Mouse (Mus musculus) heart, embryonic 13.5 days (tissue): ENCODE measurements around the gene Fhit. TPM values are rescaled to one million over a fixed set of nuclear protein-coding genes. Genes with fewer than 3 reads are reported as not detected.
"Not testable (repeated sequence)": the region's sequence is repeated elsewhere in the genome, so short reads cannot be mapped to it uniquely, and the experiment has no call there.

ENCODE experiments used
- ATAC-seq: fragments of 200-750 bp; cut with Nextera tagmentation; 2 replicates; pipeline ENCODE4 v1.8.0; 2017; ENCODE audit warnings: moderate TSS enrichment; ENCODE audit not compliant: insufficient number of reproducible peaks, low FRiP score, low TSS enrichment; ENCODE audit errors: extremely low read depth
- H3K27ac ChIP-seq: fragments of 300-500 bp; sonication (generic); replicated peaks from 2 replicates; pipeline ENCODE4 v1.5.1; 2015; ENCODE audit warnings: moderate library complexity, mild to moderate bottlenecking, inconsistent platforms
- H3K27me3 ChIP-seq: fragments of 300-500 bp; sonication (generic); replicated peaks from 2 replicates; pipeline ENCODE4 v1.6.1; 2015; ENCODE audit warnings: mild to moderate bottlenecking, inconsistent platforms
- H3K36me3 ChIP-seq: fragments of 300-500 bp; sonication (generic); 2 replicates; pipeline ENCODE4 v1.6.1; 2015; ENCODE audit warnings: mild to moderate bottlenecking, inconsistent platforms
- H3K4me1 ChIP-seq: fragments of 300-500 bp; sonication (generic); 2 replicates; pipeline ENCODE4 v1.6.1; 2015; ENCODE audit warnings: inconsistent platforms
- H3K4me2 ChIP-seq: fragments of 300-500 bp; sonication (generic); 2 replicates; pipeline ENCODE4 v1.6.1; 2015; ENCODE audit warnings: inconsistent platforms, mild to moderate bottlenecking, moderate library complexity
- H3K4me3 ChIP-seq: fragments of 300-500 bp; sonication (generic); 2 replicates; pipeline ENCODE4 v1.5.1; 2015; ENCODE audit warnings: moderate library complexity, mild to moderate bottlenecking, inconsistent platforms
- H3K9ac ChIP-seq: fragments of 300-500 bp; sonication (generic); 2 replicates; pipeline ENCODE4 v1.6.1; 2015; ENCODE audit warnings: inconsistent platforms, mild to moderate bottlenecking, moderate library complexity
- H3K9me3 ChIP-seq: fragments of 300-500 bp; sonication (generic); 2 replicates; pipeline ENCODE4 v1.6.1; 2016; ENCODE audit warnings: inconsistent platforms
- WGBS: fragments of 180-500 bp; shearing (Covaris S2); methylation state at CpG from one replicate; pipeline ENCODE4 v1.1.7; 2015; ENCODE audit warnings: mixed read lengths; 5-methylcytosine and 5-hydroxymethylcytosine counted together
- polyA plus RNA-seq: library from polyadenylated mRNA; unstranded; fragments of >200 nt; fragmentation: Nextera tagmentation; extraction: Ambion mirVana; gene quantifications from 2 replicates; pipeline ENCODE4 v1.2.1, GENCODE M21; 2015

Fhit gene
- polyA plus RNA-seq, 1 experiment from 2014 or later, result 4.4 TPM

GRCm38 (mm10) chr14:10797595-10797994 is 364.2 kb downstream of the Fhit start:
- H3K4me3 ChIP-seq, result no peak overlapping the region
- no peaks in the 10 kb centered on the region for H3K27me3 ChIP-seq
- no peak overlapping the region for H3K27ac ChIP-seq
- no peaks in the 10 kb centered on the region for H3K36me3 ChIP-seq
- 79% methylated on average over 1 of the region's 1 CpGs for WGBS
- H3K4me1 ChIP-seq, result no peaks in the 10 kb centered on the region
- H3K9ac ChIP-seq, result no peak overlapping the region
- no peak for ATAC-seq
- no peaks in the 10 kb centered on the region for H3K9me3 ChIP-seq
- H3K4me2 ChIP-seq, result no peak overlapping the region

GRCm38 (mm10) chr14:10795498-10796075 is 366.2 kb downstream of the Fhit start:
- no peak overlapping the region for H3K4me2 ChIP-seq
- no peaks in the 10 kb centered on the region for H3K9me3 ChIP-seq
- no peak overlapping the region for H3K4me3 ChIP-seq
- ATAC-seq, result no peak
- no peak overlapping the region for H3K27ac ChIP-seq
- H3K9ac ChIP-seq, result no peak overlapping the region
- 60% methylated on average over 2 of the region's 2 CpGs for WGBS
- H3K4me1 ChIP-seq, result no peaks in the 10 kb centered on the region
- no peaks in the 10 kb centered on the region for H3K27me3 ChIP-seq
- no peaks in the 10 kb centered on the region for H3K36me3 ChIP-seq

- no peak for ATAC-seq
- Histone ChIP-seq H3K4me1 (peaks cover 5% of the 10 kb centered on the region; the same call in 1 of the 2 replicates), H3K27me3 (no peaks in the 10 kb centered on the region; the same call in 1 of the 2 replicates), H3K9me3 (no peaks in the 10 kb centered on the region), H3K9ac (no peak overlapping the region), H3K27ac (no peak overlapping the region), H3K36me3 (no peaks in the 10 kb centered on the region), H3K4me3 (no peak overlapping the region), H3K4me2 (no peak overlapping the region)
- 84% methylated on average over 3 of the region's 3 CpGs for WGBS
These were observed 377.9 kb downstream of the Fhit start for GRCm38 (mm10) chr14:10783929-10784328.

- Histone ChIP-seq H3K36me3 (no peaks in the 10 kb centered on the region), H3K9ac (no peak overlapping the region), H3K9me3 (no peaks in the 10 kb centered on the region), H3K27me3 (no peaks in the 10 kb centered on the region; the same call in 1 of the 2 replicates), H3K27ac (no peak overlapping the region), H3K4me2 (no peak overlapping the region), H3K4me3 (no peak overlapping the region), H3K4me1 (peaks cover 5% of the 10 kb centered on the region; the same call in 1 of the 2 replicates)
- ATAC-seq, result no peak
- WGBS, result 78% methylated on average over 2 of the region's 2 CpGs
These were observed 383.1 kb downstream of the Fhit start for GRCm38 (mm10) chr14:10778721-10779120.

GRCm38 (mm10) chr14:10754883-10755282 is 407.0 kb downstream of the Fhit start:
- 85% methylated on average over 1 of the region's 1 CpGs for WGBS
- not testable (repeated sequence) for H3K4me1 ChIP-seq, H3K27me3 ChIP-seq, H3K27ac ChIP-seq, ATAC-seq, H3K36me3 ChIP-seq, H3K4me3 ChIP-seq, H3K9me3 ChIP-seq, H3K9ac ChIP-seq, H3K4me2 ChIP-seq

- ATAC-seq, result no peak
- 53% methylated on average over 2 of the region's 2 CpGs for WGBS
- H3K4me2 ChIP-seq, result no peak overlapping the region
These were observed 423.8 kb downstream of the Fhit start for GRCm38 (mm10) chr14:10738076-10738475.

GRCm38 (mm10) chr14:10722525-10722924 is 439.3 kb downstream of the Fhit start:
- no peak overlapping the region for H3K4me2 ChIP-seq
- H3K9me3 ChIP-seq, result no peaks in the 10 kb centered on the region
- H3K27ac ChIP-seq, result no peak overlapping the region
- no peaks in the 10 kb centered on the region for H3K36me3 ChIP-seq
- ATAC-seq, result no peak
- H3K9ac ChIP-seq, result no peak overlapping the region
- H3K4me3 ChIP-seq, result no peak overlapping the region
- H3K27me3 ChIP-seq, result no peaks in the 10 kb centered on the region
- H3K4me1 ChIP-seq, result no peaks in the 10 kb centered on the region

More at GRCm38 (mm10) chr14:10738076-10738475, 423.8 kb downstream of the Fhit start:
- H3K9ac ChIP-seq, result no peak overlapping the region
- no peak overlapping the region for H3K27ac ChIP-seq
- no peaks in the 10 kb centered on the region for H3K9me3 ChIP-seq
- no peaks in the 10 kb centered on the region for H3K27me3 ChIP-seq
- H3K4me1 ChIP-seq, result no peaks in the 10 kb centered on the region
- no peaks in the 10 kb centered on the region for H3K36me3 ChIP-seq
- no peak overlapping the region for H3K4me3 ChIP-seq

- Histone ChIP-seq H3K27me3 (no peaks in the 10 kb centered on the region), H3K9me3 (no peaks in the 10 kb centered on the region), H3K4me3 (no peak overlapping the region), H3K27ac (no peak overlapping the region), H3K4me1 (no peaks in the 10 kb centered on the region), H3K9ac (no peak overlapping the region), H3K36me3 (no peaks in the 10 kb centered on the region), H3K4me2 (no peak overlapping the region)
- ATAC-seq, result no peak
- 56% methylated on average over 3 of the region's 3 CpGs for WGBS
These were observed 448.9 kb downstream of the Fhit start for GRCm38 (mm10) chr14:10712916-10713315.

GRCm38 (mm10) chr14:10712522-10712881 is 449.3 kb downstream of the Fhit start:
- 86% methylated on average over 7 of the region's 7 CpGs for WGBS
- Histone ChIP-seq H3K4me3 (no peak overlapping the region), H3K9me3 (no peaks in the 10 kb centered on the region), H3K36me3 (no peaks in the 10 kb centered on the region), H3K27me3 (no peaks in the 10 kb centered on the region), H3K27ac (no peak overlapping the region), H3K4me1 (no peaks in the 10 kb centered on the region), H3K9ac (no peak overlapping the region), H3K4me2 (no peak overlapping the region)
- ATAC-seq, result no peak

GRCm38 (mm10) chr14:10711841-10712521 is 449.9 kb downstream of the Fhit start:
- H3K36me3 ChIP-seq, result no peaks in the 10 kb centered on the region
- H3K4me3 ChIP-seq, result no peak overlapping the region
- H3K9ac ChIP-seq, result no peak overlapping the region
- H3K9me3 ChIP-seq, result no peaks in the 10 kb centered on the region
- no peak overlapping the region for H3K27ac ChIP-seq
- WGBS, result 81% methylated on average over 5 of the region's 5 CpGs
- H3K4me2 ChIP-seq, result no peak overlapping the region
- no peaks in the 10 kb centered on the region for H3K27me3 ChIP-seq
- ATAC-seq, result no peak
- H3K4me1 ChIP-seq, result no peaks in the 10 kb centered on the region

- H3K4me2 ChIP-seq, result no peak overlapping the region
- H3K9ac ChIP-seq, result no peak overlapping the region
- no peaks in the 10 kb centered on the region for H3K36me3 ChIP-seq
- H3K27me3 ChIP-seq, result no peaks in the 10 kb centered on the region
- ATAC-seq, result no peak
- no peaks in the 10 kb centered on the region for H3K9me3 ChIP-seq
- WGBS, result 83% methylated on average over 12 of the region's 12 CpGs
- no peak overlapping the region for H3K4me3 ChIP-seq
- H3K27ac ChIP-seq, result no peak overlapping the region
- H3K4me1 ChIP-seq, result no peaks in the 10 kb centered on the region
These were observed 451.0 kb downstream of the Fhit start for GRCm38 (mm10) chr14:10710796-10711311.

GRCm38 (mm10) chr14:10701707-10702106 is 460.1 kb downstream of the Fhit start:
- 65% methylated on average over 2 of the region's 2 CpGs for WGBS
- ATAC-seq, result no peak
- H3K9me3 ChIP-seq, result no peaks in the 10 kb centered on the region
- no peaks in the 10 kb centered on the region for H3K36me3 ChIP-seq
- H3K4me3 ChIP-seq, result no peak overlapping the region
- H3K4me2 ChIP-seq, result no peak overlapping the region
- H3K9ac ChIP-seq, result no peak overlapping the region
- 0 out of 2 replicates have a peak, but pooled peaks cover 3% of the 10 kb centered on the region for H3K4me1 ChIP-seq
- no peaks in the 10 kb centered on the region for H3K27me3 ChIP-seq
- H3K27ac ChIP-seq, result no peak overlapping the region
